Mouse (Mus musculus): ENCODE measurements around the gene Adam21.

- TF ChIP-seq CTCF (IDR thresholded peaks at IDR 0.05; ENCODE audit: low read depth) (no peak), EP300 (IDR thresholded peaks at IDR 0.05; ENCODE audit: low read depth) (no peak)
These were observed at the start of gene Adam21 for GRCm38 (mm10) chr12:81568374-81568773.
